Mouse (Mus musculus) thymus, postnatal 14 days (tissue): ENCODE measurements at regions not wholly inside any gene's neighbourhood (a gene's known extent, or its start where the extent isn't known, plus 50 kb on each side); places are given as distances from the start of the nearest gene placed in this dataset.
A peak's percentile ranks its signal among the peaks of the same experiment; 100 is the strongest.
"Not testable (repeated sequence)": the region's sequence is repeated elsewhere in the genome, so short reads cannot be mapped to it uniquely, and the experiment has no call there.

Experiments
- DNase-seq: peaks from one replicate; pipeline ENCODE4 v3.0.0; 2021

DNA sequence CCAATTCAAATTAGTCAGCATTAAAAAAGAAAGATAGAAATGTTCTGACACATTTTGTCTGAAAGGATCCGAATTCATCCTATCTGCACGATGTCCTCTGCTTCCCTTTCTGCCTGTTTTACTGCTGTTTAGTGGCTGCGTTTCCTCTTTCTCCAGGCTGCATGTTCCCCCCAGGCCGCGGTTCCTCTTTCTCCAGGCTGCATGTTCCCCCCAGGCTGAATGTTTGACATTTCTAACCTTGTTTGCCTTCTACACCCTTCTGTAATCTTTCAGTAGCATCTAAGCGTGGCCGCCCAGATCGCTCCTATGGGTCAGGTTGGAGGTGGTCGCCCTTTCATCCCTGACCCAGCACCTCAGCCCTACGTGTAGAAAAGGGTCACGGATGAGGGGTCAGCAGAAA, 89.6 kb upstream of the Mdm1 start:
- DNase-seq, result peak; percentile 5

DNA sequence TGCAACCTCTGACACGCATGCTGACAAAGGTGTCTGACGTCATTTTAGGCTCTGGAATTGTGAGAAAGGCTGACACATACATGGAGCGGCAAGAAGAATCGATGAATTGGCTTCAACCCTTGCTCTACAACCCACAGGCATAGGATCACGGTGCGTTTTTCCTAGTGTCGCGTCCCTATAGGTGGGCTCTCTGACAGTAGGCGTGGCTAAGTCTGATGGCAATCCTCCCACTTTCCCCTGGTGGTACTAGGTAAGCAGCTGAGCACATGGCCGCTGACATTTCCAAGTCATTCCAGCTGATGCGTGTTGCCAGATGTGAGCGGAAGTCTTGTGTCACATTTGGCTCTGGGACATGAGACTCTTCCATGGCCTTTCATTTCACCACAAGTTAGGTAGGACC, 89.1 kb upstream of the Mdm1 start:
- no peak for DNase-seq

DNA sequence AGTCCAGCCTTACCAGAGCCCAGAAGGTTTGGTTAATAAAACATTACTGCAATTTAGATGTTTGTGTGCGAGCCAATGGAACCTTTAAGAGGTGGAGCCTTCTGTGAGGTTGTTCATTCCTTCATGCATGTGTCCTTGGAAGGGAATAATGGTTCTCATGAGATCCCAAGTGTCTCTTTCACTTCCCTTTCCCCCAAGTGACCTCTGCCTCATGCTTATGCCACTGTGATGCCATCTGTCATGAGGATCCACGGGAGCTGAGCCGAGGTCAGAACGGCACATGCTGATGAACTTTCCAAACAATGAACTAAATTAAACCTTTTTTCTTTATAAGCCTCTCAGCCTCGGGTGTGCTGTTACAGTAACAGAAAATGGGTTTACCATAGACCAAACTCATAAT, 88.6 kb upstream of the Mdm1 start:
- no peak for DNase-seq

- no peak for DNase-seq
Measured at GRCm38 (mm10) chr10:118056789-118057271, 84.8 kb upstream of the Mdm1 start.

DNA sequence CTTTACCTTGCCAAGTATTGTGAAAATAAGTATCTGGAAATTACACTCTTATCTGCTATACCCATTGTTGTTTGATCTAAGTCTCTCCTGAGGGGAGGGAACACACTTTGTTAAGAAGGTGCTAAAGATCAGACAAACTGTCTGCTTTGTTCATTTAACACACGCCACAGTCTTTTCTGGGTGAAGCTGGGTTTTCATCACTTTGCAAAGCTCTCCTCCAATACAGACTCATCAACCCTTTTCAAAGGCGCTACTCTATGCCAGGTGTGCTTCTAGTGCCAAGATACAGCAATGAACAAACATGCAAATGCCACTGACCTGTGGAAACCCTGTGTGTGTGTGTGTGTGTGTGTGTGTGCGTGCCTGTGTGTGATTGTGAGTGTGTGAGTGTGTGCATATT, 84.1 kb upstream of the Mdm1 start:
- DNase-seq, result peak; percentile 51

- peak; percentile 83 for DNase-seq
Measured at GRCm38 (mm10) chr10:118064816-118065216, 76.8 kb upstream of the Mdm1 start.

- not testable (repeated sequence) for DNase-seq
Measured at GRCm38 (mm10) chr10:118076341-118076740, 65.3 kb upstream of the Mdm1 start.

DNA sequence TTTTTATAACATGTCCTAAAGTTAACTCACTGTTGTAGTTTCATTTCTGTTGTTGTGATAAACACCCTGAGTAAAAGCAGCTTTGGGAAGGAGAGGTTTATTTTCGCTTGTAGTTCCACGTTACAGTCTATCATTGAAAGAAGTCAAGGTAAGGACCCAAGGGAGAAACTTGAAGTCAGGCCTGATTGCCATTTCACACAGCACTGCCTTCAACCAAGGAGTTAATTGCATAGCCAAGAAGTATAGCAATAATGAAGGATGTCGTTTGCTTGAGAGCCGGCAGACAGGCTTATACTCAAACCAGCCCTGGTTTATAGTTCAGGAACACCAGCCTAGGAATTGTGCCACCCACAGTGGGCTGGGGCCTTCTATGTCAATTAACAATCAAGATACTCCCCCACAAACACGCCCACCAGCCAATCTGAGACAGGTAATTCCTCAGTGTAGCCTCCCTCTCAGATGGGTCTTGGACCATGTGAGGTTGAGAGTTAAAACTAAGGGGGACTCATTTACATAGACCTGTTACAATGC, 59.9 kb upstream of the Mdm1 start:
- DNase-seq, result no peak

DNA sequence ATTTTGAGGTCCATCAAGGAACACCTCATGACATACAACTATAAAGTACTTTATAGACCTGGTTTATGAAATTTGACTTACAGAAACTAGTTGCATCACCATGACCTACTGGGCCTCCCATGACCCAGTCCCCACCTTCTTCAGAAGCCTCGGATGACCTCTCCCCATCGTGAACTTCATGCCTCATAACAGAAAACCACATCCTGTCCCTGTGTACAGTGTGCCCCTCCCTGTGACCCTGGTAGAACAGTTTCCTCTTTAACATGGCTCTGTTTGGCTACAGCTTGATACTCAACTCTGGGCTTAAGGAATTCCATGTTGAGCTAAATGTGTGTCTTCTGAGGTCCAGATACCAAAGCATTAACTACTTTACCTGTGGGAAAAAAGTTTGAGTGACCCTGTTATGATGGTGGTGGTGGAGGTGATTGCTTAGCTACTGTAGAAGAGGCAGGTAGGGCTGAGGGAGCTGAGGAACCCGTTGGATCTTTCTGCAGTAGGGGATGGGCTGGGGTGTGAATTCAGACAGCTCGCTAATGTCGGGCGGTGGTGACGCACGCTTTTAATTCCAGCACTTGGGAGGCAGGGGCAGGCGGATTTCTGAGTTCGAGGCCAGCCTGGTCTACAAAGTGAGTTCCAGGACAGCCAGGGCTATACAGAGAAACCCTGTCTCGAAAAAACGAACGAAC, 58.4 kb upstream of the Mdm1 start:
- DNase-seq, result peak; percentile 77

DNA sequence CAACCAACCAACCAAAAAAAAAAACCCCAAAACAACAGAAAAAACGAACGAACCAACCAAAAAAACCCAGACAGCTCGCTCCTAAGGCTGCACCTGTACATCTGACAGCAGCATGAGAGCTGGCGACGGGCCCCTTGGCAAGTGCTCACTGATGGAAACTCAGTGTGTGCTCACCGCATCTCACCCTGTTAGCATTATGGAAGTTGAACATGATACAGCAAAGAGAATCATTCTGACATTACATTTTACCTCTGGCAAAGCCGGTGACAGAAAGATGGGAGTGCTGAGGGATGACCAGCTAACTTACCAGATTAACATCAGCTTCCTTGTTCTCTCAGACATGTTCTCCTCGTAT, 57.9 kb upstream of the Mdm1 start:
- peak; percentile 85 for DNase-seq

GRCm38 (mm10) chr10:118085046-118085983, 56.3 kb upstream of the Mdm1 start:
- peak; percentile 31 for DNase-seq

DNA sequence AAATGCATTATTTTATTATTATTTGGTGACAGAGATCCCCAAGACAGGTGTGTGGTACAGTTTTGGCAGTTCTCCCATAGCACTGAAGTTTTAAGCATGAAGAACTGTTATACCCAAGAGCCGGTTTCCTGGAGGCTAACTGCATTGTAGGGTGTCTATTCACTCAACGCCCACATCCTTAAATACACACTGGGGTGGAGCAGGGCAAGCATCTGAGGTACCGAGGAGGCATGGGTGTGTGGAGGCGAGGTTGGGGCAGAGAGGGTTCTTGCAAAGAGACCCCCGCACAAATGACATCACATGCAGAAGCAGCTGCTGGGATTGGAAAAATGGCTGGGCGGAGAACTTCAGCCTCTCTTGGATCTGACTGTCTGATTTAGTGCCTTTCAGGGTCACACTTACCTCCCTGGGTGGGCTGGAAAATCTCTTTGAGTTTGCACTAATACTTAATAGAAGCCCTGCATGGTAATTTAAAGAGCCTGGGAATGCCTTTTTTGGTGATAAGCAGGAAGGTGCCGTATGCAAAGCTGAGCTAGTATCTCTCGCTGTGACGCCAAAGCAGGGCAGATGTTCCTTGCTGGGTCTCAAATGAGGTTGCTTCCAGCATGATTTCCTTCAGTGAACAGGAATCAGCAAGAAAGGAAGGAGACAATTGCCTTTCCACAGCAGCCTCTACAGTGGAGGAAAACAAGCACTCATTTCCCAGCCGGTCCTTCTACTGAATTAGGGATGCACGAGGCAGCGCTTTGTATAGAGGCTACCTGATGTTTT, 53.9 kb upstream of the Mdm1 start:
- DNase-seq, result peak; percentile 59

DNA sequence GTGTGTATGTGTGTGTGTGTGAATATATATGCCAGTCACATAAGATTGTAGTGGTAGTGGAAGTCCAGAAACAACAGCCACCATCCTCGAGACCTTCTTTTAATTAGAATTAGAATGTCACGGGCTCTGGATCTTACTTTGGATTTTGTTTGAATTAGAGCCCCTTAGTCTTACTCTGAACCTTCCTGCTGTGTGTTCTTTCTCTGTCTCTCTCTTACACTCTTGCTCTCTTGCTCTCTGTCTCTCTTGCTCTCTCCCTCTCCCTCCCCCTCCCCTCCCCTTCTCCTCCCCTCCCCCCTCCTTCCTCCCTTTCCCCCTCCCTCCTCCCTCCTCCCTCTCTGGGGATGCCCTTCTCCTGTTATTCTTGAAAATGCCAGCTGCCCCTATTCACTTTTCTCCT, 53.1 kb upstream of the Mdm1 start:
- no peak for DNase-seq

DNA sequence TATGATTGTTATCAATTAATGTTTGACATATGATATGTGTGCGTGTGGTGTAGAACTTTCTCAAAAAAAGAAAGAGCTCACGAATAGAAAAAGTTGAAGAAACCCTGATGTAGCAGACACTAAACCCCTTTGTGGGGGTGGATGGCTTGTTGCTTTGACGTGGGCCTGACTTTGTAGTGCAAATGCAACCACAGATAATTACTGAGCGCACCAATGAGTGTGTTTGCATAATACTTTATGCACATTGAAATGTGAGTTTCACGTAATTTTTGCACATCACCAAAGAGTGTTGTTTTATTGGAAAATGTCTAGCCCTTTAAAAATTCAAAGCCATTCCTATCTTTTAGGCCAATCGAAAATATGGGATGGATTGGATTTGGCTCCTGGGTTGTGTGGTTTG, 51.7 kb upstream of the Mdm1 start:
- DNase-seq, result no peak

- no peak for DNase-seq
Measured at GRCm38 (mm10) chr10:118091476-118091875, 50.1 kb upstream of the Mdm1 start.
